Mouse (Mus musculus): ENCODE data around the gene Ppme1. TPM values are rescaled to one million over a fixed set of nuclear protein-coding genes. Genes with fewer than 3 reads are reported as not detected.

The Ppme1 gene
- total and polyA plus RNA-seq, 3 experiments: 40.2 to 50.8 (median 45.6) TPM

DNA sequence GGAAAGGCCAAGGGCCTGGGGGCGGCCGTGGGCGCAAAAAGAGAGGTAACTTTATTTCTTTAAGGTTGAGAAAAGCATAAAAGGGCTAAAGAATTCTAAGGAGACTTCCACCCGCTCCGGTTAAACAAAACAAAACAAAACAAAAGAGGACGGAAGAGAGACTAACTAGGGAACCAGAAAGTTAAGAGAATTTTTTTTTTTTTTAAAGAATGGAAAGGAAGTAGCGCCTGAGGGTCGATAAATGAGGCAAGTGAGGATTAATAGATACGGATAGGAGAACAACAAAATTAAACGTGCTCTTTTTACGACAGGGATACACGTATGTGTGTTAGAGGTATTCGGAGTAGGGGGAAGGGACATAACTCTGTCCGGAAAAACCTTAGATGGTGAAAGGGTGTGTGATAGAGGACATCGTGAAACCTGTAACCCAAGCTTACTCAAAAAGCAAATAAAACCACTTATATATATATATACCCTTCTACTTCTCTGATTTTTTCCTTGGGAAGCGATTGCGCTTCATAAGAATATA lies 409 bp upstream of the Ppme1 start:
- H3K27me3 ChIP-seq (replicated peaks): no peaks in the 10 kb centered on the region
- dilution Hi-C loops (cut with MboI; ENCODE audit: extremely low pct_ligation_motif_present, extremely low pct_unique_long_range_greater_than_20kb, low sequenced_read_pairs): no loop called here
- TF ChIP-seq JUN (IDR thresholded peaks at IDR 0.05; ENCODE audit: insufficient read depth, low read depth, low read length) (no peak), IRF4 (IDR thresholded peaks at IDR 0.05; ENCODE audit: low read depth, low read length) (no peak), ZNF384 (IDR thresholded peaks at IDR 0.05; ENCODE audit: low read depth, low read length) (peak; percentile 60), ZMIZ1 (IDR thresholded peaks at IDR 0.05; ENCODE audit: low read depth, low read length) (peak; percentile 3; the same call in 1 of the 2 replicates), UBTF (IDR thresholded peaks at IDR 0.05; ENCODE audit: low read depth, low read length) (no peak), MAZ (IDR thresholded peaks at IDR 0.05; ENCODE audit: low read depth, low read length) (no peak), CHD2 (IDR thresholded peaks at IDR 0.05; ENCODE audit: low read length) (peak; percentile 48; the same call in 1 of the 2 replicates), HCFC1 (IDR thresholded peaks at IDR 0.05; ENCODE audit: low read depth, low read length) (no peak), ZC3H11A (IDR thresholded peaks at IDR 0.05; ENCODE audit: low read depth, low read length) (no peak), MAFK (IDR thresholded peaks at IDR 0.05; ENCODE audit: insufficient replicate concordance, low read length) (no peak), RCOR1 (conservative IDR thresholded peaks at IDR 0.05; ENCODE audit: low read depth, low read length) (0 out of 2 replicates have a peak, but pooled peaks have one; percentile 47), BHLHE40 (IDR thresholded peaks at IDR 0.05; ENCODE audit: low read depth, low read length) (no peak), ELF1 (IDR thresholded peaks at IDR 0.05; ENCODE audit: low read depth, low read length) (no peak), CTCF (conservative IDR thresholded peaks at IDR 0.05 in 1 of 2, IDR thresholded peaks at IDR 0.05 in 1 of 2; ENCODE audit: low read depth in 2 of 2, low read length in 2 of 2) (no peak)
- peak overlapping the region; percentile 71 to 96 (median 73) for H3K4me3 ChIP-seq (replicated peaks in 1 of 3; ENCODE audit: low read depth in 2 of 3, low read length in 2 of 3, poor library complexity in 1 of 3)
- in situ Hi-C loops (cut with MboI; ENCODE audit: low pct_ligation_motif_present, low pct_unique_long_range_greater_than_20kb, low sequenced_read_pairs): no loop called here
- H3K9me3 ChIP-seq (replicated peaks; ENCODE audit: low read length): no peaks in the 10 kb centered on the region
- H3K4me2 ChIP-seq (ENCODE audit: insufficient read depth, low read depth, poor library complexity, severe bottlenecking): peak overlapping the region; percentile 93; the same call in 1 of the 2 replicates
- peaks cover 19 to 32% of the 10 kb centered on the region in 2 experiments for H3K36me3 ChIP-seq (replicated peaks in 1 of 2; ENCODE audit: control insufficient read depth in 1 of 2, insufficient read depth in 1 of 2, low read length in 1 of 2)
- H3K79me2 ChIP-seq (replicated peaks; ENCODE audit: control insufficient read depth, extremely low read depth, insufficient read depth, poor library complexity, severe bottlenecking): peaks cover 28% of the 10 kb centered on the region
- H3K9ac ChIP-seq (ENCODE audit: insufficient read depth, low read depth): peak overlapping the region; percentile 74
- H3K4me1 ChIP-seq (ENCODE audit: control insufficient read depth in 1 of 2, insufficient read depth in 2 of 2): peaks cover 0 to 33% of the 10 kb centered on the region in 2 experiments; a peak in 2 of 4 replicates
- peak overlapping the region; percentile 21; the same call in 1 of the 2 replicates for H3K27ac ChIP-seq (ENCODE audit: insufficient read depth, low read depth)
- DNase-seq (ENCODE audit: extremely low read depth): peak; percentile 41

GRCm38 (mm10) chr7:100364888-100365287 lies 7.2 kb downstream of the Ppme1 start:
- Histone ChIP-seq H3K9me3 (replicated peaks; ENCODE audit: low read length) (no peaks in the 10 kb centered on the region), H3K4me1 (ENCODE audit: control insufficient read depth in 1 of 2, insufficient read depth in 2 of 2) (peaks cover 3 to 27% of the 10 kb centered on the region in 2 experiments), H3K4me3 (replicated peaks in 1 of 3; ENCODE audit: low read depth in 2 of 3, low read length in 2 of 3, poor library complexity in 1 of 3) (no peak overlapping the region), H3K4me2 (ENCODE audit: insufficient read depth, low read depth, poor library complexity, severe bottlenecking) (no peak overlapping the region), H3K9ac (ENCODE audit: insufficient read depth, low read depth) (no peak overlapping the region), H3K27me3 (replicated peaks) (no peaks in the 10 kb centered on the region), H3K27ac (ENCODE audit: insufficient read depth, low read depth) (no peak overlapping the region), H3K36me3 (replicated peaks in 1 of 2; ENCODE audit: control insufficient read depth in 1 of 2, insufficient read depth in 1 of 2, low read length in 1 of 2) (peaks cover 0 to 10% of the 10 kb centered on the region in 2 experiments), H3K79me2 (replicated peaks; ENCODE audit: control insufficient read depth, extremely low read depth, insufficient read depth, poor library complexity, severe bottlenecking) (no peaks in the 10 kb centered on the region; the same call in 1 of the 2 replicates)
- no peak for DNase-seq (ENCODE audit: extremely low read depth)
- in situ Hi-C loops (cut with MboI; ENCODE audit: low pct_ligation_motif_present, low pct_unique_long_range_greater_than_20kb, low sequenced_read_pairs) (no loop called here), dilution Hi-C loops (cut with MboI; ENCODE audit: extremely low pct_ligation_motif_present, extremely low pct_unique_long_range_greater_than_20kb, low sequenced_read_pairs) (no loop called here)
- TF ChIP-seq POLR2A (IDR thresholded peaks at IDR 0.05; ENCODE audit: low read depth, low read length) (no peak), UBTF (IDR thresholded peaks at IDR 0.05; ENCODE audit: low read depth, low read length) (no peak), E2F4 (IDR thresholded peaks at IDR 0.05; ENCODE audit: insufficient replicate concordance, low read depth, low read length) (no peak), USF2 (conservative IDR thresholded peaks at IDR 0.05; ENCODE audit: low read depth, low read length) (no peak), GABPA (IDR thresholded peaks at IDR 0.05; ENCODE audit: insufficient replicate concordance, low read depth, low read length) (no peak), HCFC1 (IDR thresholded peaks at IDR 0.05; ENCODE audit: low read depth, low read length) (no peak), TCF12 (IDR thresholded peaks at IDR 0.05; ENCODE audit: low read depth, low read length) (no peak), ZKSCAN1 (IDR thresholded peaks at IDR 0.05; ENCODE audit: borderline replicate concordance, low read depth, low read length) (no peak), MAZ (IDR thresholded peaks at IDR 0.05; ENCODE audit: low read depth, low read length) (no peak), MEF2A (IDR thresholded peaks at IDR 0.05; ENCODE audit: borderline replicate concordance, low read depth, low read length) (no peak), RAD21 (IDR thresholded peaks at IDR 0.05; ENCODE audit: low read depth, low read length) (no peak), EP300 (IDR thresholded peaks at IDR 0.05; ENCODE audit: low read length) (no peak), MAFK (IDR thresholded peaks at IDR 0.05; ENCODE audit: insufficient replicate concordance, low read length) (no peak), ZC3H11A (IDR thresholded peaks at IDR 0.05; ENCODE audit: low read depth, low read length) (no peak)

All from CH12.LX (cell line).